Mouse (Mus musculus) heart, embryonic 16.5 days (tissue): ENCODE measurements around the gene Camk2n1. TPM values are rescaled to one million over a fixed set of nuclear protein-coding genes. Genes with fewer than 3 reads are reported as not detected.
A peak's percentile ranks its signal among the peaks of the same experiment; 100 is the strongest.

Experiments used
- ATAC-seq: fragments of 200-750 bp; cut with Nextera tagmentation; replicated peaks from 2 replicates; pipeline ENCODE4 v1.8.0; 2017; ENCODE audit warnings: moderate number of reproducible peaks; ENCODE audit not compliant: insufficient read depth, low FRiP score; ENCODE audit errors: extremely low read depth
- H3K27ac ChIP-seq: fragments of 300-500 bp; sonication (generic); 2 replicates; pipeline ENCODE4 v1.5.1; 2014; ENCODE audit warnings: mild to moderate bottlenecking, low read length, control low read depth, moderate library complexity
- H3K27me3 ChIP-seq: fragments of 300-500 bp; sonication (generic); 2 replicates; pipeline ENCODE4 v1.6.1; 2014; ENCODE audit warnings: low read length, mixed read lengths; ENCODE audit not compliant: control insufficient read depth, insufficient read depth
- H3K36me3 ChIP-seq: fragments of 300-500 bp; sonication (generic); 2 replicates; pipeline ENCODE4 v1.6.1; 2014; ENCODE audit not compliant: control insufficient read depth, insufficient read depth
- H3K4me1 ChIP-seq: fragments of 300-500 bp; sonication (generic); 2 replicates; pipeline ENCODE4 v1.6.1; 2014; ENCODE audit warnings: low read length, mixed read lengths; ENCODE audit not compliant: control insufficient read depth, insufficient read depth
- H3K4me2 ChIP-seq: fragments of 300-500 bp; sonication (generic); 2 replicates; pipeline ENCODE4 v1.6.1; 2014; ENCODE audit warnings: low read depth, mild to moderate bottlenecking, control low read depth, low read length
- H3K4me3 ChIP-seq: fragments of 300-500 bp; sonication (generic); 2 replicates; pipeline ENCODE4 v1.5.1; 2014; ENCODE audit warnings: mild to moderate bottlenecking, control low read depth, low read length
- H3K9ac ChIP-seq: fragments of 300-500 bp; sonication (generic); 2 replicates; pipeline ENCODE4 v1.6.1; 2014; ENCODE audit warnings: low read length, control low read depth
- H3K9me3 ChIP-seq: fragments of 300-500 bp; sonication (generic); replicated peaks from 2 replicates; pipeline ENCODE4 v1.6.1; 2016; ENCODE audit warnings: low read length; ENCODE audit not compliant: control insufficient read depth
- WGBS: fragments of 180-500 bp; shearing (Covaris S2); extraction: QIAGEN DNeasy Blood & Tissue Kit; methylation state at CpG from one replicate; pipeline ENCODE4 v1.1.7; 2014; 5-methylcytosine and 5-hydroxymethylcytosine counted together
- polyA plus RNA-seq: library from polyadenylated mRNA; unstranded; fragments of >200 nt; fragmentation: Nextera tagmentation; extraction: Ambion mirVana; gene quantifications from 2 replicates; pipeline ENCODE4 v1.2.1, GENCODE M21; 2015

The Camk2n1 gene
- polyA plus RNA-seq, 1 experiment from 2014 or later = 0.97 TPM

- Histone ChIP-seq H3K4me1 (peaks cover 18% of the 10 kb centered on the region), H3K4me3 (no peak overlapping the region), H3K36me3 (no peaks in the 10 kb centered on the region), H3K27me3 (peaks cover 43% of the 10 kb centered on the region), H3K9ac (no peak overlapping the region), H3K9me3 (0 out of 2 replicates have a peak, but pooled peaks cover 2% of the 10 kb centered on the region), H3K4me2 (no peak overlapping the region), H3K27ac (no peak overlapping the region)
- 15% methylated on average over 9 of the region's 9 CpGs for WGBS
- ATAC-seq = no peak
Observed at GRCm38 (mm10) chr4:138460910-138461309, 6.8 kb downstream of the Camk2n1 start.

- H3K4me2 ChIP-seq = no peak overlapping the region
- peaks cover 45% of the 10 kb centered on the region for H3K27me3 ChIP-seq
Observed at GRCm38 (mm10) chr4:138461471-138461870, 7.4 kb downstream of the Camk2n1 start.

DNA sequence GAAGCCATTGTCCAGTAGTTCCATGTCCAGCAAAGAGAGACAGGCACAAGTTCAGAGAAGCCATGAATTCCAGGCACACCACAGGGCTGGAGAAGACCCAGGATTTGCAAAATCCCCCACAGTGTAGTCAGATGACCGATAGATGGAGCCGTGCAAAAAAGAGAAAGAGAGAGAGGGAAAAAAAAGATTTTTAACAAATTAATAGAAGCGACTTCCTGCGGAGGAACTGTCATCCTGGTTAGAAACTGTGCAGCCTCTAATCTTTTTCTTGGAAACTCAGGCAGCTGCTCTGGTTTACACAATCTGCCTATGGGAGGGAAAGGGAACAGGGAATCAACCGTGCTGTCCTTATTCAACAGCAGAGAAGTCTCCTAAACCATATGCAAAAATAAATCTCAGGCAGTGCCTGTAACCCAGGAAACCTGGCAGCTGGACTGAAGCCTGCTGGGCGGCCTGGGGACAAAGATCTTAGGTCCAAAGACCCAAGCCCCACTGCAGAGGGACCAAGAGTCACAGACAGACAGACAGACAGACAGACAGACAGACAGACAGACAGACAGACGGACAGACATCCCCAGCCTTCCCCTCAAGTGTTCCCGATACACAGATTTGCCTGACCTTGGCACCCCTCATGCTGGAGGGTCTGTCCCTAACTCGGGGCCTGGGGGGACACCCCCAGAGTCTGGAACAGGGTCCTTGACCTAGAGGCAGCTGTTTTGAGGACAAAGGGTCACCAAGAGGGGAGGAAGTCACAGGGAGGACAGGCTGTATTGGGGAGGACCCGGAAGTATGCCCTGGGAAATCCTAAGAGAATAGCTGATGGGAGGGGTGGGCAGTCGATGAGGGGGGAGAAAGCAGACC is 9.1 kb downstream of the Camk2n1 start:
- peak; percentile 23; the same call in 1 of the 2 replicates for ATAC-seq
- H3K9ac ChIP-seq = 0 out of 2 replicates have a peak overlapping the region, but pooled peaks have one; percentile 2

More at GRCm38 (mm10) chr4:138461471-138461870, 7.4 kb downstream of the Camk2n1 start:
- Histone ChIP-seq H3K36me3 (no peaks in the 10 kb centered on the region), H3K27ac (no peak overlapping the region), H3K4me3 (no peak overlapping the region), H3K4me1 (peaks cover 18% of the 10 kb centered on the region), H3K9ac (no peak overlapping the region), H3K9me3 (0 out of 2 replicates have a peak, but pooled peaks cover 2% of the 10 kb centered on the region)
- 93% methylated on average over 5 of the region's 5 CpGs for WGBS
- ATAC-seq = no peak

GRCm38 (mm10) chr4:138463832-138464487 is 9.8 kb downstream of the Camk2n1 start:
- peak overlapping the region; percentile 41 for H3K27ac ChIP-seq
- no peak overlapping the region for H3K9ac ChIP-seq
- no peaks in the 10 kb centered on the region for H3K36me3 ChIP-seq
- peak; percentile 67 for ATAC-seq
- peaks cover 29% of the 10 kb centered on the region for H3K27me3 ChIP-seq
- 0 out of 2 replicates have a peak overlapping the region, but pooled peaks have one; percentile 20 for H3K4me3 ChIP-seq
- H3K4me1 ChIP-seq = peaks cover 19% of the 10 kb centered on the region
- 0 out of 2 replicates have a peak, but pooled peaks cover 2% of the 10 kb centered on the region for H3K9me3 ChIP-seq
- H3K4me2 ChIP-seq = peak overlapping the region; percentile 58
- WGBS = 9% methylated on average over 11 of the region's 11 CpGs

More for the DNA sequence above, 9.1 kb downstream of the Camk2n1 start:
- 0 out of 2 replicates have a peak, but pooled peaks cover 2% of the 10 kb centered on the region for H3K9me3 ChIP-seq
- H3K4me1 ChIP-seq = peaks cover 18% of the 10 kb centered on the region
- peaks cover 37% of the 10 kb centered on the region for H3K27me3 ChIP-seq
- H3K36me3 ChIP-seq = no peaks in the 10 kb centered on the region
- 5% methylated on average over 11 of the region's 11 CpGs for WGBS
- H3K4me3 ChIP-seq = 0 out of 2 replicates have a peak overlapping the region, but pooled peaks have one; percentile 20
- peak overlapping the region; percentile 41 for H3K27ac ChIP-seq
- H3K4me2 ChIP-seq = peak overlapping the region; percentile 58

- WGBS = 3% methylated on average over 19 of the region's 22 CpGs
- Histone ChIP-seq H3K27me3 (peaks cover 28% of the 10 kb centered on the region), H3K4me2 (peak overlapping the region; percentile 58), H3K4me3 (no peak overlapping the region; the same call in 1 of the 2 replicates), H3K4me1 (peaks cover 25% of the 10 kb centered on the region), H3K27ac (0 out of 2 replicates have a peak overlapping the region, but pooled peaks have one; percentile 10), H3K9me3 (0 out of 2 replicates have a peak, but pooled peaks cover 2% of the 10 kb centered on the region), H3K9ac (0 out of 2 replicates have a peak overlapping the region, but pooled peaks have one; percentile 13), H3K36me3 (no peaks in the 10 kb centered on the region)
- no peak for ATAC-seq
Observed at GRCm38 (mm10) chr4:138464667-138465353, 10.7 kb downstream of the Camk2n1 start.

DNA sequence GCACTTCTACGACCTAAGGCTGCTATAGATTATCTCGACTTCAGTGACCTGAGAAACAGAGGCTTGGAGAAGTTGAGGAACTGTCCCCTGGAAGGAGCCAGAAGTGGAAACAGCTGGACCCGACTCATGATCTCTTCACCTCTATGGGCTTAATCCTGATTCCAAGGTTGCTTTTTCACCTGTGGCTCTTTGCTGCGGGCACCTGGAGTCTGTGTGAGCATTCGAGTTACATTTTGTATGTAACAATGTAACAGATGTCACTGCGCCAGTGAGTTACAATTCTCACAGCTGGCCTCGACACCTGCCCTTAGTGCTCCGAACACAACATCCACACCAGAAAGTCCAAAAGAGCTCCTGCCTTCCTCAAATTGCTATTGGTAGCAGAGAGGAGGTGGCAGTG is 11.3 kb downstream of the Camk2n1 start:
- Histone ChIP-seq H3K4me1 (peaks cover 25% of the 10 kb centered on the region), H3K4me2 (no peak overlapping the region), H3K36me3 (no peaks in the 10 kb centered on the region), H3K27me3 (peaks cover 28% of the 10 kb centered on the region), H3K9ac (no peak overlapping the region), H3K27ac (no peak overlapping the region), H3K4me3 (no peak overlapping the region), H3K9me3 (0 out of 2 replicates have a peak, but pooled peaks cover 2% of the 10 kb centered on the region)
- 49% methylated on average over 8 of the region's 8 CpGs for WGBS
- ATAC-seq = no peak

DNA sequence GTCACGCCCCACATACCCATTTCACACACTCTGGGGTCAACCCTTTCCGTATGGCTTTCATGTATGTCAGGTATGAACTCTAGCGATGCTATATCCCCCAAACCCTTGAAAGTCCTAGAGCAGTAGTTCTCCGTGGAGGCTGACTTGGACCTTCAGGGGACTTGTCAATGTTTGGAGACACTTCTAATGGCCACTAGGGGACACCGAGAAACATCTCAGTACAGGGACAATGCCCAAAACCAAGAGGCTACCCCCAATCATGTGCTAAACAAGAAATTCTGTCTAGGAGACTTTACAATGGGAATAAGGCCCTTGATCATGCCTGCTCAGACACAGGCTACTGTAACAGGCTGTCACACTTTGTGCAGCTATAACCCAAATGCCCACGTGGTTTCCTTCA is 12.6 kb downstream of the Camk2n1 start:
- Histone ChIP-seq H3K4me3 (no peak overlapping the region), H3K27me3 (peaks cover 27% of the 10 kb centered on the region), H3K36me3 (no peaks in the 10 kb centered on the region), H3K9me3 (no peaks in the 10 kb centered on the region), H3K4me2 (no peak overlapping the region), H3K9ac (no peak overlapping the region), H3K4me1 (peaks cover 25% of the 10 kb centered on the region), H3K27ac (no peak overlapping the region)
- WGBS = 66% methylated on average over 6 of the region's 6 CpGs
- ATAC-seq = no peak

GRCm38 (mm10) chr4:138467451-138467850 is 13.3 kb downstream of the Camk2n1 start:
- Histone ChIP-seq H3K4me3 (no peak overlapping the region), H3K36me3 (no peaks in the 10 kb centered on the region), H3K27ac (no peak overlapping the region), H3K27me3 (peaks cover 25% of the 10 kb centered on the region), H3K4me2 (no peak overlapping the region), H3K9ac (no peak overlapping the region), H3K4me1 (peaks cover 25% of the 10 kb centered on the region), H3K9me3 (no peaks in the 10 kb centered on the region)
- no peak for ATAC-seq
- 74% methylated on average over 5 of the region's 5 CpGs for WGBS
